Mouse (Mus musculus) spleen, postnatal 4 days (tissue): ENCODE results near the gene Crlf1.

Source experiments
- DNase-seq, 2 experiments: peaks; one replicate each; pipeline ENCODE4 v3.0.0; 2022; ENCODE audit warnings: low spot score in 2 of 2

The Crlf1 gene

GRCm38 (mm10) chr8:70519043-70519442, 26.1 kb downstream of the Crlf1 start:
- no peak for DNase-seq

GRCm38 (mm10) chr8:70519606-70520005, 26.6 kb downstream of the Crlf1 start:
- no peak for DNase-seq

DNA sequence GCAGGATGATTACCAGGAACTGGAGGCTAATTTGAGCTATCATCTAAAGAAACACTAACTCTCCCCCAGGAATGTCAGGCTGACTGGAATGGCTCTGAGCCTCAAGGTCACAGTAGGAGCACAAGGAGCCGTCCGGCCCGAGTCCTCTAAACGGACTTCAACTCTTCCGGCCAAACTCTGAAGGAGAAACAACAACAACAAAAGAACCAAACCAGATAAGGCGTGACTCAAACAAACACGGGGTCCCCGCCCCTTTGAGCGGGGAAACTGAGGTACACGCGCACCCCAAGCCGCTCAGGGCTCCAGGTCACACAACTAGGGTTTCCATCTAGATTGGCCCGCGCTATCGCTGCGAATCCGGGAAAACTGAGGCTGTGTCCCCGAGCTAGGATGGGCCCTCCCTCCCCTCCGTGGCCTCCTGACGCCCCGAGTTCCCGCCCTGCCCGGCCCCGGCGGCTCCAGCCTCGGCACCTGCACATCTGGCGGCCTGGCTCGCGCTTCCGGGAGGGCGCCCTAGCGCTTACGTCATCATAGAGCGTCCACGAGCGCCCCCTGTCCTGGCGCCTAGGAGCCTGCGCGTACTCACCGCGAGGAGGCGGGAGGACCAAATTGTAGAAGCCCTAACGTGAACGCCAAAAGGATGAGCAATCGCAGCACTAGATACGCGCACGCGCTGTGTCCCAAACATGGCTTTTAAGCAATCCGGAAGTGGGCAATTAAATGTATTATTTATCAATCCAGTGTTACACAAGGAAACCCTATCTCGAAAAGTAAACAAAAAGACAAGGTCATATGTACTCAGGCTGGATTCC, 29.8 kb downstream of the Crlf1 start:
- peak; percentile 96 to 98 for DNase-seq

DNA sequence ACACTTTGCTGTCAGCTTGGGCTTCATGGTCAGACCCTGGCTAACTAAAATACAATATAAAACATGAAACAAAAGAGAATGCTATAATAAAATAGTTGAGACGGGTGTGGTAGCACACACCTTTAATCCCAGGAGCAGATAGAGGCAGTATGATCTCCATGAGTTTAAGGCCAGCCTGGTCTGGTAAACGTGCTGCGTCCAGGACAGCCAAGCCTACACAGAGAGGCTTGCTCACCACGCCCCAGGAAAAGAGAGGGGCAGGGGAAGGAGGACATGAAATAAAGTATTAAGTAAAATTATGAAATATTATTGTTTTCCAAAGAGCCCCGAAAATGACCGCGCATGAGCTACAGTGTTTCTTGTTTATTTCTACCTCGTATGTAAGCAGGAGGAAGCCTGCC, 34.2 kb downstream of the Crlf1 start:
- no peak for DNase-seq

- DNase-seq: peak; percentile 98 to 99
These were observed 34.7 kb downstream of the Crlf1 start, which contains the start of the genes Fkbp8 and Kxd1 for GRCm38 (mm10) chr8:70527512-70528181. TSS of gene Fkbp8 (plus strand) at chr8:70527724. TSS of gene Kxd1 (minus strand) at chr8:70527956.

DNA sequence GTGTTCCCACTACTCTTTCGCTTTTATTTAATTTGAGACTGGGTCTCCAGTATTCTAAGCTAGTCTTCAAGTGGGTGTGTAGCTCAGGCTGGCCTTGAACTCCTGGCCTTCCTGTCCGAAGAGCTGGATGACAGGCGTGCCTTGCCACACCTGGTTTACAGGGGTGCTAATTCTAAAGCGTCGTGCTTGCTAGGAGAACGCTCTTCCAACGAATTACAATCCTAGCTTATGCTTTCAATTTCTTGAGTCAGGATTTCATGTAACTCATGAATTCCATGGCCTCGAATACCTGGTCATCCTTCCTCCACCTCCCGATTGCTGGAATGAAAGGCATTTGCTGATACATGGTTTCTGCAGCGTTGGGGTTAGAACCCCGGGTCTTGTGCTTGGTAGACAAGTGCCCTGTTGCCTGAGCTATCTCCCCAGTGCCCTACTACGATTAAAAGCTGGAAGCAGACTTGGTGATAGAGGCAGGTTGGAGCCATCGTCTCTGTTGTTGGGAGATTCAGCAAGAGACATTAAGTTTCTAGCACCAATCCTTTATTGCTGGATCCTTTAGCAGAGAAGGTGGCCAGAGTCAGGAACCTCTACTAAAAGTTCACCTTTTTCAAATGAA, 35.3 kb downstream of the Crlf1 start:
- peak in 1 of 2 experiments; percentile 68 for DNase-seq

DNA sequence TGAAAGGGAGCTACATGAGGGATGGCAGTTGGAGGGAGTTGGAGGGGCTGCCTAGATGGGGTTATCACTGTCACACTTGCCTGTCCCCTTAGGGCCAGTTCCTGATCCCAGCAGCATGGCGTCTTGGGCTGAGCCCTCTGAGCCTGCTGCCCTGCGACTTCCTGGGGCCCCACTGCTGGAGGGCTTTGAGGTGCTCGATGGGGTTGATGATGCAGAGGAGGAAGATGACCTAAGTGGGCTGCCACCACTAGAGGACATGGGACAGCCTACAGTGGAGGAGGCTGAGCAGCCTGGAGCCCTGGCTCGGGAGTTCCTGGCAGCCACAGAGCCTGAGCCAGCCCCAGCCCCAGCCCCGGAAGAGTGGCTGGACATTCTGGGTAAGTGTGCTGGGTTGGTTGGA, 36.3 kb downstream of the Crlf1 start:
- peak in 1 of 2 experiments; percentile 67 for DNase-seq

DNA sequence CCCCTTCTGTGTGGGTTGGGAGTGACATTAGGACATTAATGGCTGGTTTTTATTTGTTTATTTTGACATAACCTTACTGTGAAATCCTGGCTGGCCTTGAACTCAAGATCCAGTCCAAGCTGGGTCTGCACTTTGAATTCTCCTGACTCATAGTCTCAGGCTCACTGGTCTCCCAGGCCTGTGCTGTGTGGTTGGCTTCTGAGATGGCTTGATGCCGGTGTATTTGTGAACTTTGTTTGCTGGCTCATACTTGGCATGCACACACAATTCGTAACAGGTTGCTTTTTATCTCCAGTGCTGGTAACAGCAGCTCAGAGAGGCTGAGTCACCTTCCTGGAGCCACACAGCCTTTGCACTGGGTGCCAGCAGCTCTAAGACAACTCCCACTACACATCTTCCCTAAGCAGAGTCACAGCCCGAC, 36.8 kb downstream of the Crlf1 start:
- DNase-seq: no peak

DNA sequence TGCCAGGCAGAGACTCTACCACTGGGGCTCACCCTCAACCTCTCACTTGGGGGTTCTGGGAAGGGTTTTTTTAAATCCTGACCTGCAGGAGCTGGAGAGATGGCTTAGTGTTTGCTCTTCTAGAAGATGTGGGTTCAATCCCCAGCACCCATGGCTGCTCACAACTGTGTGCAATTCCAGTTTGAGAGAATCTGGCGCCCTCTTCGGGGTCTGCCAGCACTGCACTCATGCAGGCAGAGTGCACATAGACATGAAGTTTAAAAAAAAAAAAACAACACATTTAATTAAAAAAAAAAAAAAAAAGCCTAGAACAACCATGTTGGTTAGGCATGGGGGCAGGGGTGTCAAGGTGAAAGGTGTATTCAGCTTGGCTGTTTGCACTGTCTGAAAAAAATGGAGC, 37.4 kb downstream of the Crlf1 start:
- peak in 1 of 2 experiments; percentile 30 for DNase-seq

DNA sequence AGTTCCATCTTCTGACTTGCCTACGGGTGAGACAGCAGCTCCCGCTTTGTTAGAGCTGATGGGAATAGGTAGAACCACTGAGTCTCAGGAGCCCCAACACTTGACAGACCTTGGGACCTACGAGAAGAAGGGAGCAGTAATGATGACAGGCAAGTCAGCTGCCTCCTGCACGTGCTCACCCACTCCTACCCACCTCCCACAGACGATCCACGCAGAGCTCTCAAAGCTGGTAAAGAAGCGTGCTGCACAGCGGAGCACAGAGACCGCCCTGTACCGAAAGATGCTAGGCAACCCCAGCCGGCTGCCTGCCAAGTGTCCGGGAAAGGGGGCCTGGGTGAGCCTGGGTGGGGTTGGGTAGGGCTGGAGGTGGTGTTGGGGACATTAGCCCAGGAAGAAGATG, 41.3 kb downstream of the Crlf1 start:
- DNase-seq: no peak

DNA sequence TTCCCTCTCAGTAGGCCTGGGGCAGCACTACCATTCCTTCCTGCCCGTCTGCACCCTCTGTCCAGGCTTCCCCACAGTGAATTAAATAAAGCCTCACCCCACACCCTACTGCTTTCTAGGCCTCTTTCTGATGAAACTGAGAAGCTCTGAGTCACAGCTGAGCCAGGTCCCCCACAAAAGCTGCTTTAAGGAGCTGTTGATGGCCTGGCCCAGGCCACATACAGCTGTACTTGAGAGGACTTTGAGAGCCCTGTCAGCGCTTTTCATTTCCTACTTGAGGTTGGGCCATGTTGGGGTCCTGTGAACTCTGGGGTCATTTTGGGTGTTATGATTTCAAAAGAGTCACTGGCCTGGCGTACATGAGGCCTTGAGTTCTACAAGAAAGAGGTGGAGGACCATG, 42.3 kb downstream of the Crlf1 start:
- DNase-seq: no peak

DNA sequence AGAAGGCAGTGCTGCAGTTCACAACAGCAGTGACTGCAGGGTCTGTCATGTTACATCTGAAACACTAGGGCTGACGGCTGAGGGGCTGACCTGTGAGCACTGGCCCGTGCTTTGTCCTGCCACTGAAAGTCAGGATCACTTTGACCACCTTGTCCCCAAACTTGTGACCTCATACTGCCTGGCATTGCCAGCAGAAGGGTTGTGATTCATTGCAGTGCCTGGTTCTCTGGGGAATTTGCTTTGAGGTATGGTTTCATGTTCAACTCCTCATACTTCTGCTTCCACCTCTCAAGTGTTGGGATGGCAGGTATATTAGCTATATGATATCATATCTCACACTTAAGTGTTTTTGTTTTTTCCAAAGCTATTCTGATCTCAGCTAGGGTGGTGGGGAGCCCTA, 42.7 kb downstream of the Crlf1 start:
- no peak for DNase-seq

- DNase-seq: peak; percentile 67 to 77
These were observed 45.1 kb downstream of the Crlf1 start for GRCm38 (mm10) chr8:70538024-70538579.

DNA sequence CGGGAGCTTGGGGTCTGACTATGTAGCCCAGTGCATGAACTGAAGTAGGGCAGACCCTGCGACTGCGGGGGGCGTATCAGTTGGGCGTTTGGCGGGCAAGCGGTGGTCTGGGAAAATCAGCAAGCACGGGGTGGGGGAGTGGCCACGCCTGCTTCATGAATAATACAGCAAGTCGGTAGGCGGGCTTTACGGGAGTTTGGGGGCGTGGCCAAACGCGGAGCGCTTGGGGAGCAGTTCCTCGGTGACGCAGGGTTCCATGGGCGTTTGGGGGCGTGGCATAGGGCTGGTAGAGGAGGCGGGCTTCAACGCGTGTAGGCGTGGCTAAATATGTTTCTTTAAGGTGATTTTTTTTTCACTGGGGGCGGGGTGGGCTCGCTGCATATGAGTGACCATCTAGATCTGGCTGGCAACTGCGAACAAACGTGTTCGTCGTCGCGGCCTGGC, 45.7 kb downstream of the Crlf1 start:
- peak; percentile 100 for DNase-seq

DNA sequence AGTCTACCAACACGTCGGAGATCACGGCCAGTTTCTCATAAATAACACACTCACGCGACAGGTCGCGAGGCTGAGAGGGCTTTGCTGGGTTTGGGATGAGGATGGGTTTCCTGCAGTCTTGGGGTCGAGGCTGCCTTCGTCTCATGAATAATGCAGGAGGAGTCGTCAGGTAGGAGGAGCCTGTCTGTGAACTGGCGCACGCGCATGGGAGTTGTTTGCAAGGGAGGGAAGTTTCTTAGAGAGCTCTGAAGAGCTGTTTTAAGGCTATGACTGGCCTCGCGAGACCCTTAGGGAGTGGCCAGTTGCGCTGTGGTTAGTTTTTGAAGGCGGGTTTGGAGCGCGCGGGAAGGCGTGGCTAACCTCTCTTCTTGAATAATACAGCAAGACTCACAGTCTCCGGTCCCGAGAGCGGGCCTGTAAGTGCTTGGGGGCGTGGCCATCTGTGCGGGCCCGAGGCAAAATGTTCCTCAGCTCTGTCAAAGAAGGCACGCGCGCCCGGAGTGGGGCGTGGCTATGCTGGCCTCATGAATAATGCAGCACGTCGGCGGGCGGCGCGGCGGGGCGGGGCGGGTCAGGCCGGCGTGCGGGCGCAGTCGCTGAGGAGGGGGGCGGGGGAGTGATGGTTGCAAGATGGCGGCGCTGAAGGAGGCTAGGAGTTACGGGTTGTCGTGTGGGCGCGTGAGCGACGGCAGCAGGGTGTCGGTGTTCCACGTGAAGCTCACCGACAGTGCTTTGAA, 46.3 kb downstream of the Crlf1 start, which contains the start of gene Ell:
TSS of gene Ell (plus strand) at position 381 of the 737 bp plus-strand sequence.
- peak; percentile 100 for DNase-seq

- no peak for DNase-seq
These were observed 47.1 kb downstream of the Crlf1 start for GRCm38 (mm10) chr8:70540013-70540506.

- DNase-seq: no peak
These were observed 47.6 kb downstream of the Crlf1 start for GRCm38 (mm10) chr8:70540507-70541071.

GRCm38 (mm10) chr8:70541081-70541480, 48.1 kb downstream of the Crlf1 start:
- DNase-seq: no peak

DNA sequence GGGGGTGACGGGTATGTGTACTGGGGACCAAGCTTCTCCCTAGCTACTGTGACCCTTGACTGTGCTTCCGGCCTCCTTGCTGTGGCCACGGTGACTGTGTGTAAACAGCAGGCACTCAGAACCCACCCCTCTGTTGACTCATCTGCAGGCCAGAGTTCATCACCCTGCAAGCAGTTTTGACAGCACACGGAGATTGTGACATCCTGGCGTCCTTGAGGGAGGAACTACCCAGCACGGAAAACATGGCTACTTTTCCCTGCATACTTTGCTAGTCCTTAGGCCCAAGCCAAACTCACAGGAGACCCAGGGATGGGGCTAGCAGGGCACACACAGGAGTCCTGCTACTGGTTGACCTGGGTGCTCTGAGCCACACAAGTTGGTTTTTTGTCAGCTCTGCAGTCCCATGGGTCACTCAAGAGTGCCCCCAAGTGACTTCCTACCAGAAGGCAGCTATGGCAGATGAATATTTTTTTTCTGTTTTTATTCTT, 51.3 kb downstream of the Crlf1 start:
- peak in 1 of 2 experiments; percentile 37 for DNase-seq

DNA sequence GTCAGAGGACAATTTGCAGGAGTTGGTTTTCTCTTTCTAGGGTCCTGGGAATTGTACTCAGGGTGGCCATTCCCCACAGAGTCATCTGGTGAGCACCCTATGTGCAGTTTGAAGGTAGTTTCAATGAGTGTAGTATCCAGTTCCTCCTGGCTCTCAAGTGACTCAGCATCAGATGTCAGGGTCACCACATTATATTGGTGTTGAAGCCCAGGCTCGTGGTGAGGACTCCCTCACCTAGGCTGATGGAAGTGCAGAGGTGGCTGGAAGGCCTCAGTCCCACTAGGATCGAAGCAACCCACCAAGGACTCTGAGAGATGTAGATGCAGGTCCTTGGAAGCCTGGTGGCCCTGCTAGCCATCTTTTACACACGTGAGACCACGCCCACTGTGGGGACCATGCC, 53.5 kb downstream of the Crlf1 start:
- DNase-seq: no peak

DNA sequence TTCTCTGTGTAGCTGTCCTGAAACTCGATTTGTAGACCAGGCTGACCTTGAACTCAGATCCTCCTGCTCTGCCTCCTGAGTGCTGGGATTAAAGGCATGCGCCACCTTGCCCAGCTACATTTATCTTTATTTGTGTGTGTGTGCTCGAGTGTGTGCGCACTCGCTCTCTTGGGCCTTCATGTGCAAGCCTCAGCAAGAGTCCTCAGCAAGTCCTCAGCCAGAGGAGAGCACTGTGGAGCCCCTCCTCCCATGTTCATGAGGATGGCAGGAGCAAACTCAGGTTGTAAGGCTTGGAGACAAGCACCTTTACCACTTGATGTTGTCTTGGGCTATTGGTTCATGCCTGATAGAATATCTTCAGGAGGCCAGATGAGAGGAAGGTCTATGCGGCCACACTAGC, 54.8 kb downstream of the Crlf1 start:
- DNase-seq: no peak
